Mouse (Mus musculus) cortical plate, adult 2 months (tissue): ENCODE data around the gene Nckap5.

Experiments used
- CTCF ChIP-seq: fragments of 200-500 bp; IDR thresholded peaks from 2 replicates; pipeline ENCODE4 v1.5.1; 2011; ENCODE audit warnings: mild to moderate bottlenecking, control low read depth, low read length; ENCODE audit not compliant: insufficient read depth; ENCODE audit errors: extremely low read depth
- POLR2A ChIP-seq: fragments of 200-500 bp; IDR thresholded peaks from 2 replicates; pipeline ENCODE4 v1.6.1; 2011; ENCODE audit warnings: mild to moderate bottlenecking, low read length, control low read depth; ENCODE audit not compliant: insufficient read depth; ENCODE audit errors: extremely low read depth

- TF ChIP-seq CTCF (no peak), POLR2A (no peak)
Measured at GRCm38 (mm10) chr1:125987803-125988202, 842.8 kb downstream of the Nckap5 start.
